Mouse (Mus musculus): Measurements from ENCODE around the gene Tmem198b.
"Not testable (repeated sequence)": the region's sequence is repeated elsewhere in the genome, so short reads cannot be mapped to it uniquely, and the experiment has no call there.

Tmem198b gene

DNA sequence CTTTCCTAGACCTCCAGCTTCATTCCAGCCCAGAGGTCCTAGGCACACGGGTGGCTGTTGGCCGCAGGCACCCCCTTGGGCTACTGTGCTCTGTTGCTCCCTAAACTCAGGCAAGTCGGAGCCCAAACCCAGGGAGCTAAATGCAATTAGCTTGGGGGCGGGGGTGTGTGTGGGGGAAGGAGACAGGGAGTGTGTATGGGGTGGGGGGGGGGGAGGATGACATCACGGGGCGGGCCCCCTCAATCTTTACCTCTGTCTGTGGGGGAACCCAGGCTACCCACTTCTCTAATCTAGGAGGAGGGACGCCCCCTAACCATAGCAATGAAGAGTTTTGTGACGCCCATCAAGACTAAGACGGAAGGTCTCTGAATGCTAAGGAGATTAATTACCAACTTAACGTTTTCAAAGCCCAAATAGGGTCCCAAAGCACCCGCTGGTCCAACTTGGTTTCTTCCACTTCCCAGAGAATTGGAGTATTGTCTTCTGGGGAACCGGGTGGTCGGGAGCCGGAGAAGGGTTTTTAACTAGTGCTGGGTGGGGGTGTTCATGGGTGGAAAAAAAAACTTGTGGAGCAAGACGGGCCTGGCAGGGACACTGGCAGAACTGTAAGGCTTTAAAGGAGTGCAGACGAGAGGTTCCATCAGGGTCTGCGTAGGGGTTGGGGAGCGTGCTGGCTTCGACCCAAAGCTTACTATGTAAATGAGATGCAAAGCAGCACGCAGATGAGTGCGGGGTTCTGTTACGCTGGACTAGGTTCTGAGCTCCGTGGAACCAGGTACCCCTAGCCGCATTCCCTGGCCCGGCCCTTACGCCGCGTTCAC is at the start of gene Tmem198b:
Gene Tmem198b, minus strand, starts transcription at position 100 of the 821 bp plus-strand sequence.
- peak; percentile 67 for DNase-seq

- no peak for DNase-seq
Observed at GRCm38 (mm10) chr10:128850339-128850738, 46.2 kb upstream of the Tmem198b start.

- no peak for DNase-seq
Observed at GRCm38 (mm10) chr10:128848426-128848825, 44.3 kb upstream of the Tmem198b start.

DNA sequence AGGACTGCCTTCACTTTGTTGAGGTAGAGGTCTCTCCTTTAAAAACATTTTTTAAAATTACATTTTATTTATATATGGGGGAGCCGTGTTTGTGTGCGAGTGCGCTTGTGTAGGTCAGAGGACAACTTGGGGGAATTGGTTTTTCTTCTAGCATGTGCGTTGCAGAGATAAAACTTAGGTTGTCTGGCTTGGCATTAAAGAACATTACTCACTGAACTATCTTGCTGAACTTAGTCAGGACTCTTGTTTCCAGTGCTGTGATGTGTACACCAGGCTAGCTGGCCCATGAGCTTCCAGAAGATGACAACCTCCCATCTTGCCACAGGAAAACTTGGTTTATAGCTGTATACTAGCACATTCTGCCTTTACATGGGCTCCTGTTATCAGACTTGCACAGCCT is 42.5 kb upstream of the Tmem198b start:
- DNase-seq = no peak

DNA sequence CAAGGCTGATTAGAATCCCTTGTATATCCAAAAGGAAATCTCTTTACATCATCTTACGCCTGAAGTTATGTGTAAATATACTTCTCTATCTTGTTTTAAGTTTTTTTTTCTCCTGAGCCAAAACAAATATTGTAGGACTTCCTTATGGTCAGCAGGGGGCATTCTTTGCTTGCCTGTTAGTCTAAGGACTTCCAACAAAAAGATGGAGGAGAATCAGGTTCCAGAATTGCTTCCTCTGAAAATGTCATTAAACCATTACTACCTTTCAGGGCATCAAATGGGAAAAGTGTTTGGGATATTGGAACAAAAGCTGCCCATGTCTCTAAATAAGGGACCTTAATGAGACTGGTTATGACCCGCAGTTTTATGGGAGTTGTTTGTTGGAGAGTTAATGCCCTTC is 41.3 kb upstream of the Tmem198b start:
- no peak for DNase-seq

DNA sequence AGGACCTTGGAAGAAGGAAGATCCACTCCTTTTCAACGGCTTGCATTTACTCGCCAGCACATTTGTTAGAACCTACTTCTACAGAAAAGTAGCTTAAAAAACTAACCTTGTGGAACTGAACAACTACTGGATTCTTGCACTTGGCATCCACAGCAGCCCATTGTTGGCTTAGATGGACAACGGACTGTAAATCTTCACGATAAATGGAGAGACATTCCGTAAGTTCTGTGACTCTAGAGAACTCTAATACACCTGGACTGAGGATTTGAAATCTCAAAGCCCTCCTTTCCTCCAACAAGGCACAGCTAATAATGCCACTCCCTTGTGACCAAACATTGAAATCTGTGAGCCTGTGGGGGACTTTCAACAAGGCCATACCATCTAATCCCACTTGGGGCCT is 39.1 kb upstream of the Tmem198b start:
- DNase-seq = no peak

DNA sequence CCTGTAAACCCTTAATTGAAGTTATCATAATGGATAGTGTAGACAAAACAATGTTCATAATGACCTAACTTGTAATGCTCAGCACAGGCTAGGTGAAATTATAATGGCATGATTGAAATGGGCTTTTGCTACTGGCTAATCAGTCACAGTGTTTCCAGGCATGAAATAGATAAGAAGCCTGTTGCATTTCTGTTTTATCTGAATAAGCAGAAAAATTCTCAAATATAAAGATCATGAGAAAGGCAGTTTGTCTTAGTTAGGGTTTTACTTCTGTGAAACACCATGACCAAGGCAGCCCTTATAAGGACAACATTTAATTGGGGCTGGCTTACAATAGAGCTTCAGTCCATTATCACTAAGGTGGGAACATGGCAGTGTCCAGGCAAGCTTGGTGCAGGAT is 36.4 kb upstream of the Tmem198b start:
- DNase-seq = no peak

- DNase-seq = no peak
Observed at GRCm38 (mm10) chr10:128839434-128839833, 35.3 kb upstream of the Tmem198b start.

GRCm38 (mm10) chr10:128837400-128837799 is 33.2 kb upstream of the Tmem198b start:
- no peak for DNase-seq

DNA sequence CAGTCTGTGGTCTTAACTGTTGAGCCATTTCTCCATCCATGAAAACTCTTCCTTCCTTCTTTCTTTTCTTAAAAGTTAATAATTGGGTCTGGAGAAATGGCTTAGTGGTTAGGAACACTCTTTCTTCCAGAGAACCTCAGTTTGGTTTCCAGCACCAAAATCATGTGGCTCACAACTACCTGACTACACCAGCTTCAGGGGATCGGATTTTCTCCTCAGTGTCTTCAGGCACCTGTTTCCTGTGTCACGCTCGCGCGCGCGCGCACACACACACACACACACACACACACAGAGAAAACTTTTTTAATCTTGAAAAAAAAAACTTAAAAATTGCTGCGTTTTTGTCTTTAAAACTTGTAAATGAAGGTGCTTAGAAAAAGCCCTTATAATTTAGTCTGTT is 19.7 kb upstream of the Tmem198b start:
- no peak for DNase-seq

DNA sequence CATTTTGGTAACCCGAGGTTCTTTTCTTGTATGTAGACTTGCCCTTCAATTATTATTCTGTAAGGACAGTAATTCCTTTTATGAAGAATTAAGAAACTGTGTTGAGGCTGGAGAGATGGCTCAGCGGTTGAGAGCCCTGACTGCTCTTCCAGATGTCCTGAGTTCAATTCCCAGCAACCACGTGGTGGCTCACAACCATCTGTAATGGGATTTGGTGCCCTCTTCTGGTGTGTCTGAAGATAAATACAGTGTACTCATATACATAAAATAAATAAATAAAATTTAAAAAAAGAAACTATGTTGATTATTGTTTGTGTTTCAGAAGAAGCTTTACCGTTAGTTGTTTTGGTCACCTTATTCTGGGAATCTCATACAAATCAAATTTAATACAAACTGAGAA is 18.9 kb upstream of the Tmem198b start:
- not testable (repeated sequence) for DNase-seq

- no peak for DNase-seq
Observed at GRCm38 (mm10) chr10:128822135-128822534, 18.0 kb upstream of the Tmem198b start.

- DNase-seq = peak; percentile 99
Observed at GRCm38 (mm10) chr10:128821358-128822056, 17.3 kb upstream of the Tmem198b start, which contains the start of gene Ormdl2. Gene Ormdl2, minus strand, starts transcription at chr10:128821645.

GRCm38 (mm10) chr10:128820217-128820616 is 16.0 kb upstream of the Tmem198b start:
- DNase-seq = no peak

GRCm38 (mm10) chr10:128817033-128817432 is 12.9 kb upstream of the Tmem198b start, which contains the start of gene Sarnp:
Gene Sarnp, plus strand, starts transcription at chr10:128817333.
- no peak for DNase-seq

DNA sequence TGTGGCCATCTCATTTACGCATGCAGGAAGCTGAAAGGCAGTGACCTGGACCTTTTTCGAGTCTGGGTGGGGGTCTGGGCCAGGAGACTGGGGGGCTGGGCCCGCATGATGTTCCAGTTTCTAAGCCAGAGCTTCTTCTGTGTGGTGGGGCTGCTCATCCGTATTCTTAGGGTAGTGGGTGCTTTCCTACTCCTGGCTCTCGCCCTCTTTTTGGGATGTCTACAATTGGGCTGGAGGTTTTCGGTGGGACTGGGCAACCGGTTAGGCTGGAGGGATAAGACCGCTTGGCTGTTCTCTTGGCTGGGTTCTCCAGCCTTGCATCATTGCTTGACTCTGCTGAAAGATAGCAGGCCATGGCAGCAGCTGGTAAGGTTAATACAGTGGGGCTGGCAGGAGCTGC is 2.8 kb upstream of the Tmem198b start:
- no peak for DNase-seq

DNA sequence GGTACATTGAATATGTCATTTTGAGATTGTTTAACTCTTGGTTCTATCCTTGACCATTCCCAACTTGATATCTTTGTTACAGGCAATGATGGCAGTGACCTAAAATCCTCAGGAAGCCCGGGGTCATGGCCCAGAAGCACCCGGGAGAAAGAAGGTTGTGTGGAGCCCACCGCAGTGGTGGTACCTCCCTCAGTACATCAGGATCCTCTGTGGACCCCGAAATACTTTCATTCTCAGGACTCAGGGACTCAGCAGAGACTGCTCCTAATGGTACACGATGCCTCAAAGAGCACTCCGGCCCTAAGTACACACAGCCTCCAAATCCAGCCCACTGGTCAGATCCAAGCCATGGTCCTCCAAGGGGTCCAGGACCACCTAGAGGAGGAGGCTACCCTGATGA is 1.9 kb upstream of the Tmem198b start:
- DNase-seq = no peak

- DNase-seq = peak; percentile 97
Observed at GRCm38 (mm10) chr10:128805092-128806000, 1.2 kb upstream of the Tmem198b start.

DNA sequence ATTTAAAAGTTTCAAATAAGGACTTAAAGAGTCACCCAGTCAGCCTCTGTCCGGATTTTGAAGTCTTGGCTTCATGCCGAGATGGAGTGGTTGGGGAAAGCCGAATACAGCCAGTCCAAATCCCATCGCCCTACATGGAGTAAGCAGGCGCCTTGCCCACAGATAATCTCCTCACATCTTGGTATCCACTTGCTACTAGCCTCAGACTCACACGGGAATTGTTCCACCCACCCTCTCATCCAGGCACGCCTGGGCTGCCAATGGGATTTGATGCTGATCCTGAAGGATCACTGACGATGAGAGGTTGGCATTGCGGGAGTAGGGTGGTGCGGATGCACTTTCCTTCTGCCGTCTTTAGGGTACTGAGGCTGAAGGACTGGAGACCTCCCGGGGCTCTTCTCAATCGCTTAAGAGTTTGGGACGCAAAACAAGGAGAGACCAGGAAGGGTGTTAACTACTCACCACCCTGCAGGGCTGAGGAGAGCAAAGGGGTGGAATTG is 349 bp downstream of the Tmem198b start, which contains the start of gene Dnajc14:
Gene Dnajc14, plus strand, starts transcription at position 292 of the 500 bp plus-strand sequence.
- DNase-seq = peak; percentile 75

DNA sequence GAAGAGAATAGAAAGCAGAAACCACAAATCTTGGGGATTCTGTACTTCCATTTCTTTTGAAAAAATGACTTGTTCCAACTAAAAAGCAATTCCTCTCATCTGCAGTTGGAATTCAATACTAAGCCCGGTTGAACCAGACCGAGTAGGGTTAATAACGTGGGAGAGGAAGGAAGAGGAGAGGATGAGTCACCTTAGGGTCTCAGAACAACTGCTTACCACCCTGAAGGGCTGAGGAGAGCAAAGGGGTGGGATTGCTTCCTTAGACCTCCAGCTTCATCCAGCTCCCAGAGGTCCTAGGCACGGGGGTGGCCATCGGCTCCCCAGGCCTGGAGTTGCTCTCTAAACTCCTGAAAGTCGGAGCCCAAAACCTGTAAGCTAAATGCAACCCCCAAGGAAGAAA is 809 bp downstream of the Tmem198b start:
- DNase-seq = no peak

GRCm38 (mm10) chr10:128802956-128803355 is 1.2 kb downstream of the Tmem198b start:
- no peak for DNase-seq

DNA sequence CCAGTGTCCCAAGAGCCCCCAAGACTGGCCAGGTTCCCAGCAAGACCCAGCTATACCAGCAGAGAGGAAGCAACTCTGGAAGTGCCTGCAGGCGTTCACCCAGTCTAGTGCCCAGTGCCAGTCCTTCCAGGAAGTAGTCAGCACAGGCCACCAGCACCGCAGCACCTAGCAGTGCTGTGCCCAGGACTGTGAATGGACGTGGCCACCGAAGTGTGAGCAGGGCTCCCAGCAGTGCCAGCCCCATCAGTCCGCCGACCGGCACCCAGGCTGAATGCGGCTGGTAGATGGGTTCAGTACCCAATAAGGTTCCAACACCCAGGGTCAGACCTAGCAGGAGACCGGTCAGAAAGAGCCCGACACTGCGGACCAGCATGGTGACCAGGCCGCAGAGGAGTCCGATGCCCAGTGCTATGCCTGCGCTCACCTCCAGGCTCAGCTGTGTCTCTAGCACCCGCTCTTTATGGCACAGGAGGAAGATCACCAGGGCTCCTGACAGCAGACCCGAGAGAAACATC is 2.1 kb downstream of the Tmem198b start:
- no peak for DNase-seq
